Mouse (Mus musculus) urinary bladder, adult 2 months (tissue): Measurements from ENCODE around the gene Slc25a34. TPM values are rescaled to one million over a fixed set of nuclear protein-coding genes. Genes with fewer than 3 reads are reported as not detected.

ENCODE experiments used
- DNase-seq: peaks from one replicate; pipeline ENCODE4 v3.0.0; 2022; ENCODE audit warnings: low spot score
- polyA plus RNA-seq: library from polyadenylated mRNA; depleted of rRNA; stranded (reverse); fragments of >200 nt; gene quantifications from 2 replicates; pipeline ENCODE4 v1.2.3, GENCODE M21; 2012

Gene Slc25a34
- polyA plus RNA-seq, 1 experiment: 0.14 TPM

- DNase-seq: no peak
These were observed 4.9 kb downstream of the Slc25a34 start, which contains the start of gene Tmem82 for GRCm38 (mm10) chr4:141618565-141619243. TSS of gene Tmem82 (minus strand) at chr4:141618633.

DNA sequence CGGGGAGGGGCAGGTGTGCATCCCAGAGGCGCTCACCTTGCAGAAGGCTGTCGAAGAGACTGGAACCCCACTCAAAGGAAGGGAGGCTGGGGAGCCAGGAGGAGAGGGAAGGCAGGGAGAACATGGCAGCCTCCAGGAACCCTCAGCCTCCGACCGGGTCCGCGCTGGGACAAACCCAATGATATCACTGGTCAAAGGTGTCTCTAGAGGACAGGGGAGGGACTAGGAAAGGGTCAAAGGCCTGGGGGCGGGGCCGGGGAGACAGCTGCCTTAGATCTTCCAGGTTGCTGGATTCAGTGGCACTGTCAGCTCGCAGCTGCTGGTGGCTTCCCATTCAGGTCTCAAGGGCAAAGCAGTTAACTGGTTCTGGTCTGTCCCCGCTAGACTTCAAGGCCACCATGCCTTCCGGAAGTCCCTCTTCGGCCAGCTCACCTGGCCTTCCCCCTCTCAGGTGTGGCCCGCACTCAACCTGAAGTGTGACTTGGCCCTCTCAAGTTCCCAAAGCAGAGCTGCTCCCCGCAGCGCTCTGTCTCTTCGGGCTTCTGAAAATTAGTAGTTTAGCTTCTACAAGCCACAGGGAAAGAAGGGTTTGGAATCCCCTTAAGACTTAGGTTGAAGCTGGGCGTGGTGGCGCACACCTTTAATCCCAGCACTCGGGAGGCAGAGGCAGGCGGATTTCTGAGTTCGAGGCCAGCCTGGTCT is 5.6 kb downstream of the Slc25a34 start:
- DNase-seq: no peak

DNA sequence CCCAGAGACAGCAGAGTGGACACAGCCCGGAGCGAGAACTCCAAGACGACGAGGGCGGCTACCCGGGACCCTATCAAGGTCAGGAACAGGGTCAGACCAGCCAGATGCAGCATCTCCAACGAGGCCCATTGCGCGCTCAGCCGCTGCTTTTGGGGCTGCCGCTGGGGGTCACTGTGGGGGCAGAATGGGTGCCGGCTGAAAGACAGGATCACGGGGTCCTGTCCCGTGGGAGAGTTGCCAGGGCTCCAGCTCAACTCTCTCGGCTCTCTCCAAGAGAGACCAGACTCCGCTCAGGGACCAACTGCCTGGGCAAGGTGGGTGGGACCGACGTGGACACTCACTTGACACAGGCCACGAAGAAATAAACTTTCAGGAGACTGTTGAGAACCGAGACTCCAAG is 6.3 kb downstream of the Slc25a34 start:
- DNase-seq: no peak

GRCm38 (mm10) chr4:141616811-141617210 is 6.8 kb downstream of the Slc25a34 start:
- DNase-seq: no peak

- no peak for DNase-seq
These were observed 8.7 kb downstream of the Slc25a34 start for GRCm38 (mm10) chr4:141614946-141615345.

DNA sequence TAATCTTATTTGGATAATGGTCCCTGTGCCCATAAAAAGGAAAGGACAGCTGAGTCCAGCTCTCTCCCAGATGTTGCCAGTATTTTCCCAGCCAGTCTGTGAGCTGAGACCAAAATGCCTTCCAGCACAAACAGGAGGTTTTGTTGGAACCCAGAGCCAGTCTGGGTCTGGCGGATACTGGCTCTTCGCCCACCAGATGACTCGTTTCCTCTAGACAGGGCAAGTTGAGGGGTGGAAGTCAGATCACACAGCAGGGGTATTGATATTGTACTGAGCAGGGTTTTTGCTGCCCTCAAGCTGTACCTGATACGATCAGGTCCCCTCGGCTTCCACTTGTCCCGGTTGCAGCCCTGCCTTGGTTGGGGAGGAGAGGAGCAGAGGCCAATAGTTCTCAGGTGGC is 14.1 kb downstream of the Slc25a34 start:
- no peak for DNase-seq

- DNase-seq: no peak
These were observed 17.8 kb downstream of the Slc25a34 start, which contains the start of gene Fblim1 for GRCm38 (mm10) chr4:141605861-141606260. TSS of gene Fblim1 (minus strand) at chr4:141606096.

DNA sequence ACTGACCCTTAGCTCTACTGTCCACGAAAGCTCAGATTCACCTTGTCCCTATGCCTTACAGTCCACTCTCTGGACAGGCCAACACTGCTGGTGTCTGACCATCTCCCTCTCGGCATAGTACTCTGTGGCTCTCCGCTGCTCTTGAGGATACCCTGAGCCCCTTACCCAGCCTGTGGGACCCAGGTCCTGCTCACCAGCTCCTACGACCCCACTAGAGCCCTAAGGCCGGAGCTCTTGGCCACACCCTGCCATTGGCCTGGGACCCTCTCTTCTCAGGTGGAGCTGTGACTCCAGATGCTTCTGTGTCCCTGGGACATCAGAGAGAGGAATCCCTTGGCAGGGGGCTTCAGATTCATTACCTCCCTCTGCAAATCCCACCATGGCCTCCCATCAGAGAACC is 18.2 kb downstream of the Slc25a34 start:
- DNase-seq: no peak

DNA sequence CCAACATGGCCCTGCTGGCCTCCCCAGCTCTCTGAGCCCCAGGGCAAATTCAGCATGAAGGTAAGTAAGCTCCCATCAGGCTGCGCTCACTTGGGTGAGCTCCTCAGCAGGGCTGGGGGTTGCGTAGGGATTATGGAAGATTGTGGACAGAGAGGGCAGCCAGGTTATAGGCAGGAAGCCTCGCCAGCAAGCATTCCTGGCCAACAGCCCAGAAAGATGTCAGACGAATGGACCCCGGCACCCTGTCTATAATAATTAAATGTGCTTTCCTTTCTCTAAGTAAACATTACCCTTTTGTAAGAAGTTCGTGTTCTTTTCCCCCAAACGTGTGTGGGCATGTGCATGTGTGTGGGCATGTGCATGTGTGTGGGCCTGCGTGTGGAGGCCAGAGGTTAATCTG is 19.1 kb downstream of the Slc25a34 start:
- DNase-seq: no peak

DNA sequence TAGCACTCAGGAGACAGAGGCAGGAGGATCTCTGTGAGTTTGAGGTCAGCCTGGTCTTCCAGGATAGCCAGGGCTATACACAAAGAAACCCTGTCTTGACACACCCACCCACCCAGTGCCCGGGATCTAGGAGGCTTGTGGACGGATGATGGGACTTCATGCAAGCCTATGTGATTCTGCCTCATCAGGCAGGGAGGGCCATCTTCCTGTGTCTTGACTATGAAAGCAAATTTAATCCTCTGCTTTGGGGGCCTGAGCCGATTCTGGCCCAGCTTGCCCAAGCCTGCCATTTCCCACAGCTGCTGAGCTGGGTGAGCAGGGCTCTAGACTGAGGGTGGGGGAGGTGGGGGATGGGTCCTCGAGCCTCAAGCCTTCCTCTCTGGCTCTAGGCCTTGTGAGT is 19.7 kb downstream of the Slc25a34 start:
- DNase-seq: no peak

GRCm38 (mm10) chr4:141602523-141603223 is 20.9 kb downstream of the Slc25a34 start:
- DNase-seq: no peak

- no peak for DNase-seq
These were observed 22.3 kb downstream of the Slc25a34 start for GRCm38 (mm10) chr4:141601148-141601862.

DNA sequence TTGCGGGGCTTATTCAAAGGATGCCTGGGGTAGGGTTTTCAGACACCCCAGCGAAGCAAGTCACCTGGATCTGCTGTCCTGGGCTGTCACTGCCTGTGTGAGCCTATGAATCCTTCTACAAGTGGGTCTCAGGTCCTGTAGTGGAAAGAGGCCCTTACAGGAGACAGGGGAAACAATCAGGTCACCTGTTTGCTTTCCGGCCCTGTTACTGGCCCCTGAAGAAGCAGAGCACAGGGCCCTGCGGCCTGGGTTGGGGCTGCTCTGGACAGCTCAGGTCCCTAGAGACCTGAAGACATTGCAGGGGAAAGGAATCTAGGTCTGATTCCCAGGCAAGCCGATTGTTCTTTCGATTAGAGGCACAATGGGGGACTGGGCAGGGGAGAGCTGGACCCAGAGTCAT is 23.3 kb downstream of the Slc25a34 start:
- DNase-seq: no peak

DNA sequence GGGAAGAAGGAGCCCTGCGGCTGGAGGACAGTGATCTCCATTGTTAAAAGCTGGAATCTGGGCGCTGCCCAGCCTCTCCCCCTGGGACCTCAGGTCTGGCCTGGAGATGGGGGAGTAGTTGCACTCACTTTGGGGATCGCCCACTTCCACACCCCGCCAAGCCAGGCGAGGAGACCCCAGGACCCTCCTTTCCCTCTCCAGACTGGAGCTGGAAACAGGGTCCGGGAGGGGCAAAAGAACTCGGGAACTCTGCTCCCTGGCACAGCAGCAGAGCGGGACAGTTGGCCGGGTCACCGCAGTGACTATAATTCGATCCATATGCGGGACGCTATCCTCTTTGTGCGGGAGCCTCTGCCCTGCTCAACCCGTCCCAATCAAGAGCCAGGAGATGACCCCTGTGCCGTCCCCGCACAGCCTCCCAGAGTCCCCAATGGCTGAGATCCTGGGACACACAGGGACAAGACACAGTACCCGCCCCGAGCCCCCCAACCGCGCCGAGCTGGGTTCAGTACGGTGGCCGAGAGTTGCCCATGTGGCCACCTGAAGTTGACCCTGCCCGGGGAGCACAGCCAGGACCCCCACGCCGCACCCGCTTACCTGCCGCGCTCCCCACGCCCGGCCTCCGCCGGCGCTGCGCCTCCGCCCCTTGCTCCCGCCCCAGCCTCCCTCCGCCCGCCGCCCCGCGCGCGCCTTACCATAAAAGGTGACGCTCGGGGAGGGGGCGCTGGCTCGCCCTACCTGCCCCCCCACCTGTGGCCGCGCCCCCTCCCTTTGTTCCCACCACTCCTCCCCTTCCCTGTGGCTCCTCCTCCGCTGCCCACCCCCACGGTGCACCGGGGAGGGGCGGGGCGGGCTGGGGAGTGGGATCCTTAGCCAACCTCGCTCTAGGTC is 24.1 kb downstream of the Slc25a34 start:
- no peak for DNase-seq

DNA sequence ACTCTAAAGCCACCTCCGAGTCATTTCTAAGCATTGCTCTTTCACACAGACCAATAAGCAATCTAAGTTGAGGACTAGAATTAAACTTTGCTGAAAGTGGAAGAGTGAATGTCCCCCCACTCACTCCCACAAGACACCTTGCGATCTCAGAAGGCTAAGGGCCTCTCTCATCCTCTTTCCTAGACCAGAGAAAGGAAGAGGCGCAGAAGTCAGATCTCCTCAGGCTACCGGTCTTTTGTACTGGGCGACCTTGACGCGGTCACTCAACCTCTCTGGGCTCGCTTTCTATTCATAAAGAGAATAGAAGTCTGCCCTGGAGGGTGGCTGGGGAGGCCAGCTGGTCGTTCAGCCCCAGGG is 24.7 kb downstream of the Slc25a34 start:
- DNase-seq: no peak

DNA sequence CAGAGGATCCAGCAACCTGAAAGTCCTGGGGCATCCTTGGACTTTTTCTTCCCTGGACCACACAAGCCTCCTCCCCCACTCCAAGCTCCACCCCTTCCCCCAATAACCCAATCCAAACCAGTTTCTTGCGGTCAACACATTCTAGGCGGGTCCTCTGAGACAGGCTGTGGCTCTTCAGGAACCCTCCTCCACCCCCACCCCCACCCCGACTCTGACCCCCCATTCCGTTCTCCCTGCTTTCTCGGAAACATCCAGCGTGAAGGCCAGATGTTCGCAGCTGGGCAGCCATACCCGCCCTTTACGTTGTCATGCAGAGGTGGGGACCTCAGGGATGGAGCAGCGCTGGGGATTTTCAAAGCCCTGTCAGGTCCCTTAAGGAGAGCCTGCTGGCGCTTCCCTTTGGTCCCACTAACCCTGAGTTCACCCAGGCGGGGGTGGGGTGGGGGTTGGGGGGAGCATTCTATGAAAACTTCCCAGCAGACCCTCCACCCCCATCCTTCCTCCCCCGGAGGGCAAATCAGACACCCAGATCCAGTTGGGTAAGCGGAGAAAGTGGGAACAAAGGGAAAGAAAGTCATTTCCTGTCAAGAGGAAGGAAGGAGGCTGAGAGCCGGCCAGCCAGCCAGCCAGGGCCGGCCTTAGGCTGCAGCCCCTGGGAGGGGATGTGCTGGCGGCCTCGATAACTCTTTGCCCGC is 25.3 kb downstream of the Slc25a34 start:
- no peak for DNase-seq

- no peak for DNase-seq
These were observed 26.8 kb downstream of the Slc25a34 start for GRCm38 (mm10) chr4:141596700-141597328.

- no peak for DNase-seq
These were observed 27.9 kb downstream of the Slc25a34 start for GRCm38 (mm10) chr4:141595605-141596268.

DNA sequence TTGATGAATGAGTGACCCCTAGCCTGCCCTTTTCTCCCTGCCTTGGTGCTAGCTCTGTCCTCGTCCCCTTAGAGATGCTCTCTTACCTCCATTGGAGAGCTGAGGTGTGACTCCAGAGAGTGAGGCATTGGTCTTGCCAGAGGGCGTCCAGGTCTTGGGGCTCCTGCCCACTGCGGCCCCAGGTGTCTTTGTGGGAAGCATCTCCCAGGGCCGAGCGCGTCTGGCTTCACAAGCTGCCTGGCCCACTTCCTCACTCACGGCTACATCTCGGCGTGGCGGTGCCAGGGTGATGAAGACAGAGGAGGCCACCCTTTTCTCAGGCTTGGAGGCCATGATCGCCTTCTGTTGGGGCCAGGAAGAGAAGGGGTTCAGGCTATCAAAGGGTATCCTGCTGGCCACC is 28.5 kb downstream of the Slc25a34 start:
- DNase-seq: no peak

GRCm38 (mm10) chr4:141591547-141591946 is 32.1 kb downstream of the Slc25a34 start:
- DNase-seq: no peak
